Mouse (Mus musculus) common myeloid progenitor, adult 5-6 weeks (primary cell): Measurements from ENCODE around the gene Pbx1. TPM values are rescaled to one million over a fixed set of nuclear protein-coding genes. Genes with fewer than 3 reads are reported as not detected.

Source experiments
- ATAC-seq: replicated peaks from 2 replicates; pipeline ENCODE4 v1.8.0; 2016; ENCODE audit warnings: low read depth, mild to moderate bottlenecking, moderate TSS enrichment, inconsistent platforms; ENCODE audit not compliant: poor library complexity, severe bottlenecking
- total RNA-seq: library from RNA; stranded (forward); fragments of 200-1000, 187-1606 nt; gene quantifications from 2 replicates; pipeline ENCODE4 v1.2.3, GENCODE M21; 2017

Gene Pbx1
- total RNA-seq, 1 experiment from 2014 or later, result 45.1 TPM

- peak; percentile 62 for ATAC-seq
Observed at GRCm38 (mm10) chr1:168283841-168284565, 148.1 kb downstream of the Pbx1 start.

- no peak for ATAC-seq
Observed at GRCm38 (mm10) chr1:168283421-168283820, 148.6 kb downstream of the Pbx1 start.

GRCm38 (mm10) chr1:168275678-168276077 lies 156.4 kb downstream of the Pbx1 start:
- ATAC-seq, result no peak

- ATAC-seq, result no peak
Observed at GRCm38 (mm10) chr1:168274296-168274695, 157.8 kb downstream of the Pbx1 start.

- ATAC-seq, result no peak
Observed at GRCm38 (mm10) chr1:168272091-168272490, 160.0 kb downstream of the Pbx1 start.

GRCm38 (mm10) chr1:168271207-168271606 lies 160.9 kb downstream of the Pbx1 start:
- peak; percentile 75 for ATAC-seq

GRCm38 (mm10) chr1:168268751-168269623 lies 163.1 kb downstream of the Pbx1 start:
- ATAC-seq, result no peak

- no peak for ATAC-seq
Observed at GRCm38 (mm10) chr1:168268224-168268623, 163.8 kb downstream of the Pbx1 start.

GRCm38 (mm10) chr1:168265594-168266390 lies 166.3 kb downstream of the Pbx1 start:
- ATAC-seq, result no peak

- no peak for ATAC-seq
Observed at GRCm38 (mm10) chr1:168265090-168265489, 167.0 kb downstream of the Pbx1 start.

GRCm38 (mm10) chr1:168260391-168260790 lies 171.7 kb downstream of the Pbx1 start:
- no peak for ATAC-seq

- no peak for ATAC-seq
Observed at GRCm38 (mm10) chr1:168258856-168259255, 173.2 kb downstream of the Pbx1 start.

GRCm38 (mm10) chr1:168255347-168255908 lies 176.6 kb downstream of the Pbx1 start:
- ATAC-seq, result no peak

- no peak for ATAC-seq
Observed at GRCm38 (mm10) chr1:168246968-168247724, 184.9 kb downstream of the Pbx1 start.

- ATAC-seq, result no peak
Observed at GRCm38 (mm10) chr1:168245539-168245938, 186.5 kb downstream of the Pbx1 start.

- ATAC-seq, result no peak
Observed at GRCm38 (mm10) chr1:168243759-168244158, 188.3 kb downstream of the Pbx1 start.

- ATAC-seq, result no peak
Observed at GRCm38 (mm10) chr1:168243068-168243467, 189.0 kb downstream of the Pbx1 start.

- ATAC-seq, result no peak
Observed at GRCm38 (mm10) chr1:168241316-168241715, 190.8 kb downstream of the Pbx1 start.

GRCm38 (mm10) chr1:168240846-168241245 lies 191.2 kb downstream of the Pbx1 start:
- ATAC-seq, result no peak
